Mouse (Mus musculus) embryonic facial prominence, embryonic 12.5 days (tissue): ENCODE results near the gene Tjp1. TPM values are rescaled to one million over a fixed set of nuclear protein-coding genes. Genes with fewer than 3 reads are reported as not detected.

Source experiments
- ATAC-seq: fragments of 200-750 bp; cut with Nextera tagmentation; 2 replicates; pipeline ENCODE4 v1.8.0; 2017; ENCODE audit not compliant: insufficient number of reproducible peaks, insufficient read depth, low FRiP score, low TSS enrichment
- H3K27ac ChIP-seq: fragments of 300-500 bp; sonication (generic); 2 replicates; pipeline ENCODE4 v1.5.1; 2016; ENCODE audit warnings: mild to moderate bottlenecking
- H3K27me3 ChIP-seq: fragments of 300-500 bp; sonication (generic); 2 replicates; pipeline ENCODE4 v1.6.1; 2016; ENCODE audit warnings: mild to moderate bottlenecking, moderate library complexity
- H3K36me3 ChIP-seq: fragments of 300-500 bp; sonication (generic); 2 replicates; pipeline ENCODE4 v1.6.1; 2016; ENCODE audit warnings: mild to moderate bottlenecking
- H3K4me1 ChIP-seq: fragments of 300-500 bp; sonication (generic); 2 replicates; pipeline ENCODE4 v1.6.1; 2016
- H3K4me2 ChIP-seq: fragments of 300-500 bp; sonication (generic); replicated peaks from 2 replicates; pipeline ENCODE4 v1.6.1; 2016; ENCODE audit warnings: mild to moderate bottlenecking, moderate library complexity
- H3K4me3 ChIP-seq: fragments of 300-500 bp; sonication (generic); 2 replicates; pipeline ENCODE4 v1.5.1; 2016; ENCODE audit warnings: mild to moderate bottlenecking
- H3K9ac ChIP-seq: fragments of 300-500 bp; sonication (generic); 2 replicates; pipeline ENCODE4 v1.6.1; 2016; ENCODE audit warnings: mild to moderate bottlenecking, moderate library complexity
- H3K9me3 ChIP-seq: fragments of 300-500 bp; sonication (generic); 2 replicates; pipeline ENCODE4 v1.6.1; 2016; ENCODE audit warnings: mild to moderate bottlenecking, moderate library complexity
- WGBS: fragments of 180-500 bp; shearing (Covaris S2); methylation state at CpG from one replicate; pipeline ENCODE4 v1.1.7; 2016; 5-methylcytosine and 5-hydroxymethylcytosine counted together
- polyA plus RNA-seq: library from polyadenylated mRNA; unstranded; fragments of >200 nt; fragmentation: Nextera tagmentation; extraction: Ambion mirVana; gene quantifications from 2 replicates; pipeline ENCODE4 v1.2.1, GENCODE M21; 2016

Tjp1 gene
- polyA plus RNA-seq, 1 experiment from 2014 or later = 27.6 TPM

DNA sequence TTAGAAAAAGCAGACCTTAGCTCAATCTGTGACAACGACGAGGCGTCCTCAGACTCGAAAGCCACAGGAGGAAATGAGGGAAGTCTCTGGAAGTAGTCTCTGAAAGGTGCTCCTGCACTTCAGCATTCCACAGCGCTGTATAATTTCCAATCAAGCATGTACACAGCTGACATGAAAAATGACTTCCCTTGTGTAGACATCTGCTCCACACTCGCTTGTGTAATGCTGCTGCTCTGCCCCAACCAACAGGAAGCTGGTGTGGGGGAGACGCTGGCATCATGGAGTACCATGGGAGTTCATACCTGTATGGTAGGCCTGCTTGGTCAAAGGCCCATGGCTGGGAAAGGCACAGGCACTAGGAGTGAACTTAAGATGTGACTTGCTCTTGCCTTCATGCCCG lies 103.1 kb downstream of the Tjp1 start:
- Histone ChIP-seq H3K36me3 (no peaks in the 10 kb centered on the region), H3K4me1 (0 out of 2 replicates have a peak, but pooled peaks cover 5% of the 10 kb centered on the region), H3K9ac (no peak overlapping the region), H3K27me3 (no peaks in the 10 kb centered on the region), H3K4me3 (no peak overlapping the region), H3K4me2 (no peak overlapping the region), H3K27ac (no peak overlapping the region), H3K9me3 (no peaks in the 10 kb centered on the region)
- ATAC-seq = no peak
- 80% methylated on average over 8 of the region's 8 CpGs for WGBS

DNA sequence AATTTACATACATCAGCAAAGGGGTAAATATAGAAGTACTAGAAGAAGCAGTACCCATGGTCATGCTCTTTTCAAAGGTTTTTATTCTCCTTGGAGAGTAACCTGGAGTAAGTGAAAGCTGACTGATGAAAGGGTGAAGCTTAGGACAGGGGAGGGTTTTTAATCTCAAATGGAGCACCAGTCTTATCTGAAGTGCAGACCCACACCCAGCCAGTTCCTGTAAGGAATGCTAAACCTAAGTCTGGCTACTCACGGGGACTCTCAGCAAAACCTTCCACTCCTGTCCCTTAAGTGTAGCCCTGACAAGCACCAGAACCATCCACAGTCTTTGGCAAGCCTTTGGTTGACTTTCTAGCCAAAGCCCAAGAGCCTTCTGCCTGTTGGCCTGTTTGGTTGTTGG lies 105.1 kb downstream of the Tjp1 start:
- ATAC-seq = no peak
- H3K4me1 ChIP-seq = 0 out of 2 replicates have a peak, but pooled peaks cover 5% of the 10 kb centered on the region

DNA sequence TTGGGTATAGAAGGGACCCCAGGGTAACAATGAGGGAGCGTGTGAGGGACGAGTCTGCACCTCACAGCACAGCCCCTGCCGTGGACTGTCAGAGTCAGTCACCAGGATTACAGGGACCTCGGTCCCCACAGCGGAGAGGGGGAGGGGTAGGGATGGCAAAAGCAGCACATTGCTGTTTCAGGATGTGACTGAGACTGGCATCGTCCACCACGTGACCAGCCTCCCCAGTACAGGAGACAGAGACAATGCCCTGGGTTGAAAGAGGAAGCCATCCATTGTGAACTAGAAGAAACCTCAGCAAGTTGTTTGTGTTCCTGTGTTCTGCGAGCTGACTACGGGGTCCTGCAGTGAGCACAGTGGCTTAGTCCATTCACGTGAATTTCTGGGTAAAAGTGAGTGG lies 106.1 kb downstream of the Tjp1 start:
- peak; percentile 65; the same call in 1 of the 2 replicates for ATAC-seq
- Histone ChIP-seq H3K36me3 (no peaks in the 10 kb centered on the region), H3K27me3 (no peaks in the 10 kb centered on the region), H3K27ac (no peak overlapping the region), H3K4me2 (peak overlapping the region; percentile 25), H3K4me1 (0 out of 2 replicates have a peak, but pooled peaks cover 7% of the 10 kb centered on the region), H3K4me3 (no peak overlapping the region), H3K9ac (no peak overlapping the region), H3K9me3 (no peaks in the 10 kb centered on the region)
- 14% methylated on average over 10 of the region's 10 CpGs for WGBS

More for the DNA sequence above, 105.1 kb downstream of the Tjp1 start:
- no peaks in the 10 kb centered on the region for H3K27me3 ChIP-seq
- H3K27ac ChIP-seq = no peak overlapping the region
- H3K4me2 ChIP-seq = no peak overlapping the region
- no peak overlapping the region for H3K9ac ChIP-seq
- no peak overlapping the region for H3K4me3 ChIP-seq
- WGBS = 82% methylated on average over 1 of the region's 1 CpGs
- H3K9me3 ChIP-seq = no peaks in the 10 kb centered on the region
- H3K36me3 ChIP-seq = no peaks in the 10 kb centered on the region

DNA sequence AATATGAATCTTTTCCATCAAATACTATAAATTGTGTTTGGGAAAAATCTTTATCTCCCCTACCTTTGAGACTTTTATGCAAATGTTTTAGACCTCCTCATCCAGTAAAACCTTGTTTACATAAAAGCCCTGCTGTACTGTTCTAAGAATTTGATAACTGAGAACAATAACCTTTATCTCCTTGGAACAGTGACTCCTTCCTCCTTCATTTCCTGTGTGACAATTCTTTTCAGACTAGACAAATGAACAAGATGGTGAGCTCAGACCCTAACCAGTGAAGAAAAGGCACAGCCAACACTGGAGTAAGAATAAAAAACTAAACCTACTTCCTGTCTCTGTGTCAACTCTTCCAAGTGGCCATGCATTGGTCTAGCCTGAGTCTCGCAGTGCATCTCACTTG lies 107.7 kb downstream of the Tjp1 start:
- no peak for ATAC-seq
- no peak overlapping the region for H3K9ac ChIP-seq
- no peaks in the 10 kb centered on the region for H3K9me3 ChIP-seq
- 76% methylated on average over 1 of the region's 1 CpGs for WGBS
- no peaks in the 10 kb centered on the region for H3K36me3 ChIP-seq
- 0 out of 2 replicates have a peak, but pooled peaks cover 7% of the 10 kb centered on the region for H3K4me1 ChIP-seq
- no peak overlapping the region for H3K4me2 ChIP-seq
- no peak overlapping the region for H3K4me3 ChIP-seq
- no peaks in the 10 kb centered on the region for H3K27me3 ChIP-seq
- no peak overlapping the region for H3K27ac ChIP-seq

DNA sequence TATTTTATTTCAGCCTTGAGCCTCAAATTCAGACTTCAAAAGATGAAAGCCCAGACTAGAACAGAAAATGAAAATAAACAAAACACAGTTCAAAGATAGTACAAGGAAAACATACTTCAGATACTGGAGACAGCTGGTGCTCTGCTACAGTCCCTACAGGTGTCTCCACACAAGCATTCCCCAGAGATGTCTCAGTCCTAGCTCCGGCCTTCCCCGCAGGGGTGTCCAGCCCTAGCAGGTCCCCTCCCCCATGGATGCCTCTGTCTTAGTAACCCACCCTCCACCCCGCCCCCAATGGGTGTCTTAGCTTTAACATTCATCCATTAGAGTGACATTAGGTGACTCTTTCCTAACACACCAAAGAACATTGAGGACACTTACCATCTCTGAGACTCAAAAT lies 108.6 kb downstream of the Tjp1 start:
- H3K9me3 ChIP-seq = no peaks in the 10 kb centered on the region
- H3K27ac ChIP-seq = no peak overlapping the region
- no peak overlapping the region for H3K4me3 ChIP-seq
- 65% methylated on average over 3 of the region's 3 CpGs for WGBS
- no peaks in the 10 kb centered on the region for H3K36me3 ChIP-seq
- H3K4me2 ChIP-seq = no peak overlapping the region
- 0 out of 2 replicates have a peak, but pooled peaks cover 7% of the 10 kb centered on the region for H3K4me1 ChIP-seq
- no peak overlapping the region for H3K9ac ChIP-seq
- no peaks in the 10 kb centered on the region for H3K27me3 ChIP-seq
- ATAC-seq = no peak

DNA sequence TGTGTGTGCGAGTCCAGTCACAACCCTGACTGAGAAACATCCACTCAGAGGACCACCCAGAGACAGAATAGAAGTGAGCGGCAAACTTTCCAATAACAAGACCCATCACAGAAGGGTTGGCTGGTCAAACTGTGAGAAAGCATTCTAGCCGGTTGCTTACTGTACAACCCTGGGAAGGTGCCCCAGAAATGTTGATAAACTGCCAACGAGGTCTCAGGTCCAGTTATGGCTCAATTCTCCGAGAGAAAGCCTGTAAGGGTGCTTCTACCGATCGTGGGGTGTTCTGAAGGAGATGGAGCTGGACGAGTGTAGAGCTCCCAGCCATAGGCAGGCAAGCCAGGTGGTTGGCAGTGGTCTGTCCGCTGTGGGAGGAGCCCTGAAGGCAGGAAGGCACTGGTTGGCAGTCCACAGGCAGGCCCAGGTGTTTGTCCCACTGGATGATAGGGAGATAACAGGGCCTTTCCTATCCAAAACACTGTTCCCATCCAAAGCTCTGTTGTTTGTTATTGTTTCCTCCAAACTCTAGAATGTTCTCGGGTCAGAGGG lies 109.1 kb downstream of the Tjp1 start:
- H3K27me3 ChIP-seq = no peaks in the 10 kb centered on the region
- H3K9ac ChIP-seq = no peak overlapping the region
- no peak overlapping the region for H3K4me3 ChIP-seq
- 81% methylated on average over 10 of the region's 10 CpGs for WGBS
- H3K27ac ChIP-seq = no peak overlapping the region
- H3K36me3 ChIP-seq = no peaks in the 10 kb centered on the region
- no peak overlapping the region for H3K4me2 ChIP-seq
- no peaks in the 10 kb centered on the region for H3K9me3 ChIP-seq
- ATAC-seq = no peak
- 0 out of 2 replicates have a peak, but pooled peaks cover 7% of the 10 kb centered on the region for H3K4me1 ChIP-seq

DNA sequence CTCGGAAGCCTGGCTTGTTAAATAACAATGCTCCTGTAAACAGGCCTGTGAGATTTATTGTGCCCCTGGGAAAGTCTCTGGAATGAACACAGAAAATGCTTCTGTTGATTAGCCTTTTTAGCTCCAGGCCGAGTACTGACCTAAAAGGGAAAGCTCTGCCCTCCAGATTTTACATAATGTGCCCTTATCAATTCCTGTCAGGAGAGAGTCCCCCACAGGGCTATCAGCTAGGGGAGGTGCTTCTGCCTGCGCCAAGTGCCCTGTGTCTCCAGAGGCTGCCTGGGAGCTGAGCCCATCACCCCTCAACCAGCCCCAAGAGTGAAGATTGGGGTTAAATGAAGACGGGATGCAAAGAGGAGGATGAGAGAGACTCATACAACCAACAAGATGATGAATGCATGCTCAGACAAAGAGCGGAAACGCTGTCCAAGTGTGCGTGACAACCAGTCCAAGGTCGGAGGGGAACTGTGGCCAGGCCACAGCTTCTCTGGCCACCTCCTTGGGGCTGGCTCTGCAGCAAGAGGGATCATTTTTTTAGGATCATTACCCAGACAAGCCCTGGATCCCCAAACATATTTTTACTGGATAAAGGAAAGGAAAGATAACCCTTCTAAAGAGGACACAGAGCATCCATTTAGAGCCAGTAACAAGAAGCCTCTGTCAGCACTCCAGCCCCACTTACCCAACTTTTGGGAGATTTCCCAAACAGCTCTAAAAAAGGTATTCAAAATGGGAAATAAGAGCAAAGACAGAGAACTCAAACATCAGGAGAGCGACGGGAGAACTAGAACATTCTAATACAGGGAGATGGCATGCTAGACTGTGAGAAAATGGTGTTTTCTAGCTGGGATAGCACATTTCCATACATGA lies 110.1 kb downstream of the Tjp1 start:
- Histone ChIP-seq H3K36me3 (no peaks in the 10 kb centered on the region), H3K4me3 (no peak overlapping the region), H3K9ac (no peak overlapping the region), H3K4me2 (no peak overlapping the region), H3K27me3 (no peaks in the 10 kb centered on the region), H3K27ac (no peak overlapping the region), H3K9me3 (no peaks in the 10 kb centered on the region), H3K4me1 (0 out of 2 replicates have a peak, but pooled peaks cover 7% of the 10 kb centered on the region)
- ATAC-seq = no peak
- WGBS = 58% methylated on average over 10 of the region's 10 CpGs

DNA sequence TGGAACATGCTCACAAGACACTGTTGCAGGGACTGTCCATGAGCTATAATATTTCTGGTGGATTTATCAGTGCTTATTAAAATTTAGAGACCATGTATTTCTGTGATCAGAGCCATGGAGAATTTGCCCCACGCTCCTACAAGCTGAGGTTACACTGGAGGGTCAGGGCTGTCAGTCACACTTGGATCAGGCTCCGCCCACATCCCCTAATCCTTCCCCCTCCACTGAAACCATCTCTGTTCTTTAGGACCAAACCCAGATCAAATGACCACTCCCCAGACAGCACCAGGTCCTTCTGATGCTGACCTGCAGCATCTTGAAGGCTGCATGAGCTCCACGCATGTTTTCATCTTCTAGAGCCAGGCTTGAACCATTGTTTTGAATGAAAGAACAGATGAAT lies 111.1 kb downstream of the Tjp1 start:
- Histone ChIP-seq H3K4me1 (0 out of 2 replicates have a peak, but pooled peaks cover 7% of the 10 kb centered on the region), H3K9ac (no peak overlapping the region), H3K9me3 (no peaks in the 10 kb centered on the region), H3K27me3 (no peaks in the 10 kb centered on the region), H3K36me3 (no peaks in the 10 kb centered on the region), H3K27ac (no peak overlapping the region), H3K4me3 (no peak overlapping the region), H3K4me2 (no peak overlapping the region)
- 57% methylated on average over 3 of the region's 3 CpGs for WGBS
- no peak for ATAC-seq

DNA sequence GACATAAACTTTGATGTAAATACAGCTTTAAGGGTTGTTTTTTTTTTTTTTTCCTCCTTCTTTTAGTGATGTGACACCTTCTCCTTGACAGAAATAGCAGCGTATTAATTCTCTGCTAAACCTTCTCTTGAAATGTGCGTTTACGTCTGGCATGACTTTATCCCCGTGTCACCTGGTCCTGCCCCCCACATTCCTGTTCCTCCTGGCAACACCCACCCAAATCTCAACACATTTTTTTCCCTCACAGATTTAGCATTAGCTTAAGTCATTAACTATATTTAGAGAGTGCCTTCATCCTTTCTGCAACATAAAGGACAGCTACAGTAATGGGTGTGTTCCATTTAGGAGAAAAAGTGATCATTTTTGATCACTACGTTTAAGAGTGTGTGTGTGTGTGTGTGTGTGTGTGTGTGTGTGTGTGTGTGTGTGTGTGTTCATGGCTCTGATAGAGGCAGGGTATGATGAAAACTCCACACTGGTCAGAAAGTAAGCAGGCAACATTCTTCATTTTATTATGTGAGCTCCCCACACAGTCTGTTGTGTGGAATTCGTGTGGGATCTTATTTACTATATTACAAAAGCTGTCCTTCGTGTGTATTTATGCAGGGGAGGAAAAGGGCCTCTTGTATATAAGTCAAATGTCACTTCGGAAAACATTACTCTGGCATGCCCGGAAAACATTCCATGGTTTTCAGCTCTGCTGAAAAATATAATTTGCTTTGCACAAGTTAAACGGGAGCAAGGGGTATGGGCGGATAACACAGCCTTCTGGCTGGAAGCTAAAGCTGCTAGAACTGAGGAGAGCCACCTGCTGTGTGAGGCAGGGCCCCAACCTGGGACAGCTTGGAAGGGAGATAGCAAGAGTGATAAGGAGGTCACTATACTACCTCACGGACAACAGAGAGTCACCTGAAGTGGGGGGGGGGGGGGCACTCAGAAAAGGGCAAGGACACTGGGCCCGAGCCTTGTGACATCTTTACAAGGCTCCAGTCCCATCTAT lies 113.3 kb downstream of the Tjp1 start:
- Histone ChIP-seq H3K9me3 (no peaks in the 10 kb centered on the region), H3K4me2 (no peak overlapping the region), H3K9ac (no peak overlapping the region), H3K36me3 (no peaks in the 10 kb centered on the region), H3K4me3 (no peak overlapping the region), H3K4me1 (0 out of 2 replicates have a peak, but pooled peaks cover 3% of the 10 kb centered on the region), H3K27ac (no peak overlapping the region), H3K27me3 (no peaks in the 10 kb centered on the region)
- WGBS = 63% methylated on average over 13 of the region's 13 CpGs
- ATAC-seq = no peak

DNA sequence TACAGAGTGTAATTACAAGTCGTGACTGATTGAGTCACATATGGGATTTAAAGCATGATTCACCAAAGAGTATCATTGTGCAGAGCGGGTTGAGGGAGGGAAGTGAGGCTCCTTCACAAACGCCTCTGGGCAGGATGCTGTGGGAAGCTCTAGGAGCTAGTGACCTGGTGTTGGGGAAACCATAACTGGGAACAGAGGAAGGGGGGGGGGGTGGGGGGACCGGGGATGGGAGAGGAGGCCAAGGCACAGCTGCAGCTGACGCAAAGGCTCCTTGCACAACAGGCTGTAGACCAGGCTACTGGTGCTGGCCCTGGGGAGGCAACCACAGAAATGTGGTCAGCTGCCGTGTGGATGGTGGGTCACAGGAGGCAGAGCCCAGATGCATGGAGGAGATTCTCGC lies 116.9 kb downstream of the Tjp1 start:
- 38% methylated on average over 7 of the region's 7 CpGs for WGBS

DNA sequence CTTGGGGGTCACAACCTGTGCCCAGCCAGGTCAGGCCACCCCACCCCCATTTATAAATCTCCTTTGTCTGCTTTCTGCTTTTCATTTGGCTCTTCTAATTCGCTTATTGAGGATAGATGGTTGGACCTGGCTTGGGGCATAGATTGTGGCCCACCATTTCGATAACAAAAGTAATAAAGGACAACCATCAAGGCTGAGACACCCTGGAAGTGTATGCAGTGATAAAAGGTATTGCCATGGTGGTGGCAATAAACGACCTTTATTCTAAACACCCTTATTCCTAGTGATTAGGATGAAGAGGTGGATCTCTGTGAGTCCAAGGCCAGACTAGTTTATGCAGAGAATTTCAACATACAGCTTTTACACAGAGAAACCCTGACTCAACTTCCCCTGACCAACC lies 121.2 kb downstream of the Tjp1 start:
- H3K36me3 ChIP-seq = no peaks in the 10 kb centered on the region
- no peaks in the 10 kb centered on the region for H3K9me3 ChIP-seq
- H3K4me3 ChIP-seq = no peak overlapping the region
- no peak overlapping the region for H3K4me2 ChIP-seq
- H3K27ac ChIP-seq = no peak overlapping the region
- ATAC-seq = no peak
- no peak overlapping the region for H3K9ac ChIP-seq
- H3K4me1 ChIP-seq = no peaks in the 10 kb centered on the region
- H3K27me3 ChIP-seq = no peaks in the 10 kb centered on the region
- 79% methylated on average over 3 of the region's 3 CpGs for WGBS

More for the DNA sequence above, 116.9 kb downstream of the Tjp1 start:
- H3K4me3 ChIP-seq = no peak overlapping the region
- no peaks in the 10 kb centered on the region for H3K27me3 ChIP-seq
- H3K9ac ChIP-seq = no peak overlapping the region
- H3K36me3 ChIP-seq = no peaks in the 10 kb centered on the region
- no peak overlapping the region for H3K4me2 ChIP-seq
- H3K9me3 ChIP-seq = no peaks in the 10 kb centered on the region
- ATAC-seq = no peak
- no peak overlapping the region for H3K27ac ChIP-seq
- H3K4me1 ChIP-seq = no peaks in the 10 kb centered on the region
